Mouse (Mus musculus): ENCODE data around the gene Ralgapa2.

Gene Ralgapa2

GRCm38 (mm10) chr2:146254387-146254786, 257.8 kb downstream of the Ralgapa2 start:
- DNase-seq, result no peak

DNA sequence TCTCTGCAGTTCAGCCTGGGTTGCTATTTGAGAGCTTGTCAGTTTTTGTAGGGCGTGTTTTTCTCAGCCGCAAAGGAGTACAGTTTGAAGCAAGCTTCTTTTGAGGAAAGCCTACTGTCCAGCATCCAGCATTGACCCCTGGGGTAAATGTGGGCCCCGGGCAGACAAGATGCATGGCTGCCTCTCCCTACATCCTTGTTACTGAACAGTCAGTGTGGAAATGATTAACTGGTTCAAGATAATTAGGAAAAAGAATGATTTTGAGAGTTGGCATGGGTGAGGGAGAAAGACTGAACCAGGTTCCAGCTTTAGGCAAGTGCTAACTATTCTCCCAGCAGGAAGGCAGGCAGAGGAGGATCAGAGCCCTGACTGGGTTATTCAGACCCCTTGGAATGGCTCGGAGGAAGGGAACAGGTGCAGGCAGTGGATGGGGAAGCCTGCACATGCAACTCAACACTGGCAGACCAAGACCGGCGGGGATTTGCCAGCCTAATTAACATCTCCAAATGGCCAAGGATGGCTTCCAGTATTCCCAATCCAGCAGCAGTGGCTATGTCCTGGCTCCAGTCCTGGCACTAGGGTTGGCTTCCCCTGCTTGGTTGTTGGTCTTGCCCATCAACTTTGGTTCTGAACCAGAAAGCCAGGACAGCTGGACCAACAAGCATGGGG, 261.8 kb downstream of the Ralgapa2 start:
- DNase-seq, result peak; percentile 7

GRCm38 (mm10) chr2:146249033-146249432, 263.1 kb downstream of the Ralgapa2 start:
- DNase-seq, result no peak

GRCm38 (mm10) chr2:146247576-146247975, 264.6 kb downstream of the Ralgapa2 start:
- no peak for DNase-seq

GRCm38 (mm10) chr2:146246409-146247075, 265.6 kb downstream of the Ralgapa2 start:
- no peak for DNase-seq

DNA sequence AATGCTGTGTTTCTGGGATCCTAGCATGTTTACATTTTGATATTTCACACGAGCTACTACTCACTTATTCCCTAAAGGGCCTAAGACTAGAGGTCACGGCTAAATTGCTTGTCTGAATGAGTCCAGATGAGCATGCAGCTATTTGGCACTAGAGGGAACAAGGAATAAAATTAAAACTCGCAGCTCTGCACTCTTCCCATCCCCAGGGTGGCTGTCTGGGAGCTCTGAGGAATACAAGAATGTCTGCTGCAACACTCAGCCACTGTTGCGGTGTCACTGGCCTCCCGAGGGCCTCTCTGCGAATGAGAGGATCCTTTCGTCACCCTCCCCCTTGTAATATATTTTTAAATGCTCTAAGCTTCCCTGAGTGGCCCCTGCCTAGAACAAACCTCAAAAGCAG, 266.7 kb downstream of the Ralgapa2 start:
- no peak for DNase-seq

DNA sequence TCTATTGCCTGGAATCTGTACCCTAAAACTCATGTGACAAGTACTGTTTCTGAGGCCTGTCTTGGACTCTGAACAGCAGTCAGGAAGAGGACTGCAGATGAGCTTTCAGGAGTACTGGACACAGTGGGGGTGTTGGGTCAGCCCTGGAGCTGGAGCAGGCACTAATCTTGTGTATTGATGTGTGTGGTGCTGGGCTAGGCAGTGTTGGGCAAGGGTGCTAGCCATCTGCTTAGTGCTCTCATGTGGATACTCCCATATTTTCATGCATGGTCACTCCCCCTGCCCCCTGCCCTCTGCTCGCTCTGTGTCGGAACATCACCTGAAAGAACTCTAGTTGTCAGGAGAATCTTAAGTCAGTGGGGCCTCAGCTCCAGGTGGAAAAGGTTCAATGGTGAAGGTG, 268.1 kb downstream of the Ralgapa2 start:
- no peak for DNase-seq

DNA sequence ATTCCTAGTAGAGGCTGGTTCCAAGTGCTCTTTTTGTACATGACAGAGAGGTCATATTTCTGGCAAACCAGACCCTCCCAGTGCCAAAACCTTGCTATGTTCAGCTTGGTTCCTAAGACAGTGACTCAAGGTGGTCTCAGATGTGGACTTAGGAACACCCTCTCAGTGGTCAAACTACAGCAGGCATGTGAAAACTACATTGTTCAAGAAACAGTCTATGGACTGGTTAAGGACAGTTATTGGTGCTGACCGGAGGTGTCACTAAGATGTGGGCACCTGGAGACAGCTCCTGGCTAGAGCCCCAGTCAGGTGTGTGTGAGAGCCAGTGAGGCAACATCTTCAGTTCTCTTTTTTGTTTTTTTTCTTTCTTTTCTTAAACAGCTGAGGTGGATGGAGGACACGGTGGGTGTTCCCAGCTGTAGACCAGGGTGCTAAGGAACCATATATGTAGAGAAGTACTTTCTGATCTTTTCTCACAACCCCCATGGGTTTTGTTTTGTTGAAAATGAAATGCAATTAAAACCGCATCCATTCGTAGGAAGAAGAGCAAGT, 272.9 kb downstream of the Ralgapa2 start:
- DNase-seq, result no peak

- DNase-seq, result no peak
Measured at GRCm38 (mm10) chr2:146231485-146231884, 280.7 kb downstream of the Ralgapa2 start.

DNA sequence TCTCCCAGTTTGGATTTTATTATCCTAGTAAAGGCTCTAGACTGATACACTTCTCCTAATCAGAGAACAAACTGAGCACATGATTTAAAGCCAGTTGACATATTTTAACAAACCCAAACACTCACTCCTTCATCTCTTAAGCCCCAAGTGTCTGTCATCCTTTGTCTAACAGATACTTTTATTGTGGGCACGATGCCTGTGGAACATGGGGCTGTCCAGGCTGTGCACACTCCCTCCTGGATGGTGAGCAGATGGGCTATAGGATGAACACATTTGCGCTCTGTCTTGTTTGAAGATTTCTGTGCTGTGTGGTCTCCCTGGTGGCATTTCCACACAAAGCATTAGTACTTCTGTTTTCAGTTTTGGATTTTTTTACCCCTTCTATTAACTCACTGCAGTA, 283.7 kb downstream of the Ralgapa2 start:
- no peak for DNase-seq

- no peak for DNase-seq
Measured at GRCm38 (mm10) chr2:146227646-146228045, 284.5 kb downstream of the Ralgapa2 start.

DNA sequence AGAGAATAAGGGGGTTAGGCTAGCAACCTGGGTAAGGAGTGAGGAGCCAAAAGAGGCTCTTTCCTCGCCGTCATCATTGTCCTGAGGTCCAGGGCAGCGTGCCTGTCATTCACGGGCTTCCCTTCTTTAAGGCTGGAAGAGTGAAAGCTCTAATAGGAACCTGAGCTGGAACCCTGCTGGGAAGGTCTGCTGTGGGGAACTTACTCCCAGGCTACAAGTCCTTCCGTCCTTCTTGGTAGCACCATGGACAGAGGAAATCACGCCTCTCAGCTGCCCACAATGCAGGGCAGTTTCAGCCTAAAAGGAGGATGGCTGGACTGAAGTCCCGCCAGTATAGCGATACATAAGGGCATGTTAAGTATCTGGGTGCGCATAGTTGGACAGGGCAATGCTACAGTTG, 285.7 kb downstream of the Ralgapa2 start:
- no peak for DNase-seq

DNA sequence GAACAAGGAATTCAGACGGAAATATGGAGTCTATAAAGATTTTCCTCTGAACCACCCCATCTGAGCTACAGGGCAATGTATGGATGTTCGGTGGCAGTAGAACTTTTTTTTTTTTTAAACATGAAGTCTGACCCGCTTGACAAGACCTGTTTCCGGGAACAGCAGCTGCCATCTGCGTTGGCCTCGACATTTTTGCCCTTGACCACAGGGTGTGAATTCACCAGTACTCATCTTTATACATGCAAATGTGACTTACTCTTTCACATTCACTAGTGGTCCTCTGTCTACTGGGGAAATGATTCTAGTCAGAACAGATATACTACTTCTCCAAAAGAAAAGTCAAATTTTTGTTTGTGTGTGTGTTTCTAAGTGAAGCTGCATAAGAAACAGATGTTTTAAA, 286.3 kb downstream of the Ralgapa2 start:
- no peak for DNase-seq

DNA sequence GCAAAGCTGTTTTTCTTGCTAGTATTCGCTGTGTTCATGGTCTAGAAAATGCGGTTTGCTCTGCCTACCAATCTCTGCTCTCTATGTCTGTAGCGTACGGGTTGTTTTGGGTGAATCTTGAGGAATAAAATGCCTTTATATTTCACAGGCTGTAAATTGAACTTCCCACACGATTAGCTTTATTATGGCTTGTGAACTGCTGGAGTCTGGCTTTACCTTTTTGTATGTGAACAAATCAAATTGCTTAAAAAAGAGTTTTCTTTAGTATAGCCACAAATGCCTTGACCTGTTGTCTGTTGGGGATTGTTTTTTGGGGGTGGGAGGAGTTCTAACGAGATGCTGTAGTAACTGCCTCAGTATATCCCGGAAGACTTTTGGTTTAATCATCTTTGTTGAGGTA, 288.0 kb downstream of the Ralgapa2 start:
- DNase-seq, result no peak

- peak; percentile 16 for DNase-seq
Measured at GRCm38 (mm10) chr2:146223176-146223905, 288.8 kb downstream of the Ralgapa2 start.

DNA sequence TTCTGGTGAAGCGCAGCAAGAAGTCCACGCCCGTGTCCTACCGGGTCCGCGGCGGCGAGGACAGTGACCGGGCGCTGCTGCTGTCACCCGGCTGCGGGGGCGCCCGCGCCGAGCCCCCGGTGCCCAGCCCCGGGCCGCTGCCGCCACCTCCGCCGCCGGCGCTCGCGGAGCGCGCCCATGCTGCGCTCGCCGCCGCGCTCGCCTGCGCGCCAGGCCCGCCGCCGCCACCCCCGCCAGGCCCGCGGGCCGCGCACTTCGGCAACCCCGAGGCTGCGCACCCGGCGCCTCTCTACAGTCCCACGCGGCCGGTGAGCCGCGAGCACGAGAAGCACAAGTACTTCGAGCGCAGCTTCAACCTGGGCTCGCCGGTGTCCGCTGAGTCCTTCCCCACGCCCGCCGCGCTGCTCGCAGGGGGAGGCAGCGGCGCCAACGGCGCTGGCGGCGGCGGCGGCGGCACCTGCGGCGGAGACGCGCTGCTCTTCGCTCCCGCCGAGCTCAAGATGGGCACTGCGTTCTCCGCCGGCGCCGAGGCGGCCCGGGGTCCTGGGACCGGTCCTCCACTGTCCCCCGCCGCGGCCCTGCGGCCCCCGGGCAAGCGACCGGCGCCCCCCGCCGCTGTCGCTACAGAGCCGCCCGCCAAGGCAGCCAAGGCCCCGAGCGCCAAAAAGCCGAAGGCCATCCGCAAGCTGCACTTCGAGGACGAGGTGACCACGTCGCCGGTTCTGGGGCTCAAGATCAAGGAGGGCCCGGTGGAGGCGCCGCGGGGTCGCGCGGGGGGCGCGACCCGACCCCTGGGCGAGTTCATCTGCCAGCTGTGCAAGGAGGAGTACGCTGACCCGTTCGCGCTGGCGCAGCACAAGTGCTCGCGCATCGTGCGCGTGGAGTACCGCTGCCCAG, 289.6 kb downstream of the Ralgapa2 start:
- DNase-seq, result no peak

DNA sequence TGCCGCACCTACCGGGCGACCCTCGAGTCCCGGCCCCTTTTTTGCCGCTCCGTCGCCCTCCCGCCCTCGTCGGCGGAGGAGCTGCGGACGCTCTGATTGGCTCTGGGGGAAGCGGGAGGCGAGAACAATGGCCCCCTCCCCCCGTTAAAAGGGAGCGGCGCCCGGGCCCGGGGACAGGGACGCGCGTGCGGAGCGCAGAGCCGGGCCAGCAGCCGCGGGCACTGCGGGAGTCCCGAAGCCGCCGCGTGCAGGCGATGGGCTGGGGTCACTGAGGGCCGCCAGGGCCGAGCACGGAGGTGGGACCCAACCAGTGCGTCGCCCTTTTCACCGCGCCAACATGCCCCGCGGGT, 290.2 kb downstream of the Ralgapa2 start:
- no peak for DNase-seq

DNA sequence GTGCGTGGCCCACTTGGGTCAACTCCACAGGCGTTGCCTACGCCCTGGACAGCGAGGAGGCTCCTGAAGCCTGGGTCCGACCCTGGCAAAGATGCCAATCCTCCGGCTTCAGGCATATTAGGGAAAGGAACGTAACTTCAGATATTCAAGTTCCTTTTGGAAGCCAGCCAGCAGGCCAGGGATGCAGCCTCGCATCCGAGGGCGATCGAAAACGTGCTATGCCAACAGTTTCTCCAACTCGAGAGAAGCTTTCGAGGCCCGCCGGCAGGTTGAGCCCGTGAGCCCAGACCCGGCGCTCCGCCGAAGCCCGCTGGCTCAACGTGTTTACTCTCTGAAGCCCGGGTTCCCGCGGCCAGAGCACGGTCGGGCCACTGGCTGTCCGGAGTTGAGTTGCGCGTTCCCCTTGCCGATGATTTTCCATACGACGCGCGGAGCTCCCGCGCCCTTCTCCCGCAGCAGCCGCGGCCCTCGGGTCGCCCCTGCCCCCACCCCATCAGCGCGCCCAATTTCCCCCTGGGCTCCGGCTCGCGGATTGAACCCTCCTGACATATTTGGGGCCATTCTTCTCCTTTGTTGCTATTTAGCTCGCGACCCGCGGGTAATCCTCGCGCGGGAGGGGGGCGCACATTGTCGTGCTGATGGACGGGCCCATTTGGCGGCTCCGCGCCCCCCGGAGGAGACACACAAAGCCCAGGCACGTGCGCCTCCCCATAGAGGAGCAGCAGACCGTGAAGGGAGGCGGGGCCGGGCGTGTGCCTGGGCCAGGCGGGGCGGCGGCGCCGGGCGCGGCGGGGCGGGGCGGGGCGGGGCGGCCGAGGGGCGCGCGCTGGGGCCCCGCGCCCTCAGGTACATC, 290.8 kb downstream of the Ralgapa2 start, which contains the start of gene Insm1:
Insm1 (plus strand) TSS at position 846 of the 853 bp plus-strand sequence.
- DNase-seq, result peak; percentile 34

GRCm38 (mm10) chr2:146220591-146221075, 291.5 kb downstream of the Ralgapa2 start:
- no peak for DNase-seq

GRCm38 (mm10) chr2:146219791-146220190, 292.4 kb downstream of the Ralgapa2 start:
- no peak for DNase-seq

DNA sequence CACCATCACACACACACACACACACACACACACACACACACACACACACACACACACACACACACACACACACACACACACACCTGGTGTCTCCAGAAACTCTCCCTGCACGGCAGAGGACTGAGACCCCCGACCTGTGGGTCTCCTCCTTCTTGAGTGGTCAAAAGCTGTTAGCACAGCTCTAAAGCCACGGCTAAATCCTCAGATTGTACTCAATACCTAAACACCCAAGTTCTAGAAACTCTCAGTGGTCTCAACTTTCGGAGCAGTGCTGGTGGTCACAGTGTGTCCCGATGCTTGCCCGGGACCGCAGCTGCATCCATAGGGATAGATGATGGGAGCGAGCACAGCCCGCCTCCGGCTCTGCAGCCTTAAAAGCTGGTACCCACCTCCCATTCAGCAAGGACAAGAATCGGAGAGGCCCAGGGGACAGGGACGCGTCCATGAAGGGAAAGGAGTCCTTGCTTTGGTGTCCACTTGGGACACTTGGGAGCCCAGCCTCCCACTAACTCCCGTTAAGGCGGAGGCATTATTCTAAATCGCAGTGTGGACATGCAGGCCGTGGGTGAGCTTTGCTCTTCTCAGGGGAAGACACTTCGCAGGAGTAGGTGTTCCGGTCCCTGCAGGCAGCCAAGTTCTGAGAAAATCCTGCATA, 293.1 kb downstream of the Ralgapa2 start:
- DNase-seq, result no peak
